Mouse (Mus musculus): ENCODE measurements around the gene Nnmt. TPM values are rescaled to one million over a fixed set of nuclear protein-coding genes. Genes with fewer than 3 reads are reported as not detected.

The Nnmt gene
- polyA plus RNA-seq, 1 experiment: 55.6 TPM

DNA sequence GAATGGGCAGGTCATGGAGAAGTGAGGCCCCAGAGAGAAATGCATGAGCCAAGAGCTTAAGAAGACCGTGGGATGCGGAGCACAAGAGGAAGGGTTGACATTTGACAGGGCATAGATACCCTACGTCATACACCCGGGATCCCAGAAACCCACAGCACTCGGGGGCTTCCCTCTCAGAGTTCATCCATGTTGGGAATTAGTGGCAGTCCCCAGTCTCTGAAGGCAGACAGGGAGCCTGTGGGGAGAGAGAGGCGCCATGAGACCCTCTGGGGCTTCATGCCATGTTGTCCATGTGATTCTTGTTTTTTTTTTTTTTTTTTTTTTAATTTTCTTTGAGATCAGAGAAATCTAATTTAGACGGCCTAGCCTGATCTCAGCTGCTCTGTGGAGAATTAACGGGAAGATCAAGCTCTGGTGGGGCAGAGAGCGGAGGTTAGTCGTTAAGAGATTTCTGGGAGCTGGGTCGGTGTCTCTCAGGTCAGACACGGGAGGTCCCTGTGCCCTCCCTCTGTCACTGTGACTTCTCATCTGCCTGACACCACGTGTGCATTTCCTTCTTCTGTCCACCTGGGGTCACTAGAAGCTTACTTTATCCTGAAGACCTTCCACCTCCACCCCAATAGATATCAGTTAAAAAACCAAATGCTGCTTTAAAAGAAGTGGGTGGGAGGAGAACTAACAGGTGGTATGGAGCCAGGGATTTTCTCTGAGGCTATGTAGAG is 40.1 kb upstream of the Nnmt start:
- Histone ChIP-seq H3K4me3 (ENCODE audit: insufficient read depth, low read depth, low read length) (no peak overlapping the region), H3K4me1 (ENCODE audit: control insufficient read depth, insufficient read depth, insufficient read length, low read length) (peaks cover 12% of the 10 kb centered on the region), H3K27ac (replicated peaks; ENCODE audit: low read depth, low read length) (no peak overlapping the region)

DNA sequence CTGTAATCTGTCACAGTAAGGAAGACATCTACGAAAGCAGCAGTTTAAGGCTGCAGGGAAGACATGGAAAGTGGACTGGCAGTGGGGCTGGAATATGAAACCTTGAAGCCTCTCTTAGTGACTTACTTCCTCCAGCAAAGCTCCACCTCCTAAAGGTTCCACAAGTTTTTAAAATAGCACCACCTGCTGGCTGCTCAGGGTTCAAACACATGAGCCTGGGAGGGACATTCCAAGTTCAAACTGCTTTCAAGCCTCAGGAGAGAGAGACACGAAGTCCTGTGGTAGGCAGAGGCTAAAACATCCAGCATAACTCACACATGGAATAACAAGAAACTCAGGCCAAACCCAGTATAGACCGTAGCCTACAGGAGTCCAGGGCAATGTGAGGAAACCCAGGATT is 39.4 kb upstream of the Nnmt start:
- Histone ChIP-seq H3K27ac (replicated peaks; ENCODE audit: low read depth, low read length) (no peak overlapping the region), H3K4me3 (ENCODE audit: insufficient read depth, low read depth, low read length) (no peak overlapping the region), H3K4me1 (ENCODE audit: control insufficient read depth, insufficient read depth, insufficient read length, low read length) (peaks cover 11% of the 10 kb centered on the region)

DNA sequence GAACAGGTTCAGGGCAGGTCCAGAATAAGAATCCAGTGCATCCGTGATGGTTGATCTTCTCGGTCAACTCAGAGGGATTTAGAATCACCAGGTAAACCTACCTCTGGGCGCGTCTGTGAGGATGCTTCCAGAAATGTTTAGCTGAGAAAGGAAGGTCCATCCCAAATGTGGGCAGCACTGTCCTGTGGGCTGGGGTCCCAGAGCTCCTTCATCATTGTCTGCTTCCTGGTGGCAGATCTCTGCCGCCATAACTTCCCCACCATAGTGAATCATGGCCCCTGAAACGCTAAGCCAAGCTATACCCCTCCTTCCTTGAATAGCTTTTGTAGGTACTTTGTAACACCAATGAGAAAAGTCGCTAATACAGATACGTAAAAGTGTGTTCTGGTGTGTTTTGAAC is 36.7 kb upstream of the Nnmt start:
- H3K4me3 ChIP-seq (ENCODE audit: insufficient read depth, low read depth, low read length): no peak overlapping the region

DNA sequence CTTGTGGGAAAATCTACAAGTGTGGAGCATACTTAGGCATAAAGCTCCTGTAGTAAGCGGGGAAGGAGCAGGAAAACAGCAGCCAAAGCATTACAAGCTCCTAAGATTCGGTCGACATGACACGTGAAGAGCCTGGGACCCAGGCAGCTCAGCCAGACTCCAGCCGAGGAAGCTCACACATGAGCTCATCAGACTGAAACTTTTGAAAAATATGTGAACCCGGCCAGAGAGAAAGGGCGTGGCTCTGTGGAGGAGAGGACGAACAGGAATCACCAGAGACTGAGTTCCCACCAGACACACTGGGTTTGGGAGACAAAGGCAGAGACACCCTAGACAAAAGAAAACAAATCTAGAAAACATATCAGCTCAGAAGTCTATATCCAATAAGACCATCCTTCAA is 35.9 kb upstream of the Nnmt start:
- H3K27ac ChIP-seq (replicated peaks; ENCODE audit: low read depth, low read length): no peak overlapping the region
- no peak overlapping the region for H3K4me3 ChIP-seq (ENCODE audit: insufficient read depth, low read depth, low read length)
- H3K4me1 ChIP-seq (ENCODE audit: control insufficient read depth, insufficient read depth, insufficient read length, low read length): 0 out of 2 replicates have a peak, but pooled peaks cover 2% of the 10 kb centered on the region

More for the DNA sequence above, 36.7 kb upstream of the Nnmt start:
- no peak overlapping the region for H3K27ac ChIP-seq (replicated peaks; ENCODE audit: low read depth, low read length)
- 0 out of 2 replicates have a peak, but pooled peaks cover 2% of the 10 kb centered on the region for H3K4me1 ChIP-seq (ENCODE audit: control insufficient read depth, insufficient read depth, insufficient read length, low read length)

DNA sequence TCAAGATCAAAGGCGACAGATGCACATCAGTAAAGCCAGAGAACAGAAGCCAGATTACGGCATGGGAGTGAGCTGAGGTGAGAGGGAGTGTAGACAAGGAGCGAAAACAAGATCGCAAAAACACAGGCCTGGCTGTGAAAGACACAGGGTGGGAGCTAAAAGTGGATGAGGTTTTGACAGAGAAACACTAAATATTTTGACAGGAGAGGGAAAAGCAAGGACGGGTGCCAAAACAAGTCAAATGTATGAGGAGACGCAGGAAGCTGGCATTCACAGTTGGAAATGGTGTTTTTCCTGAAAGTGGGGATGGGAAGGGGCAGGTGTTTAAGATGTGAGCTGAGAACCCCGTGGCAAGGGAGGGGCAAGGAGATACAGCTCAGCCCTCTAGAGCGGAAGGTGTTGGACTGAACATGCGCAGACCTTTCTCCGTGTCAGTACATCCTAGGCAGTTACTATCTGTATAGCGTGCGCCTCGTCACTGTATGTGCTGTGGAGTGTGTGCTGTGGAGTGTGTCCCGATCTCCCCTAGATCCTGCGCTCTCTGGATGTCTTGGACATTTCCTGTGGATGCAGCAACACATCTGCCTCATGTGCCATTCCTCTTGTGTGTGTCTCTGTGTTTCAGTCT is 33.3 kb upstream of the Nnmt start:
- Histone ChIP-seq H3K27ac (replicated peaks; ENCODE audit: low read depth, low read length) (no peak overlapping the region), H3K4me3 (ENCODE audit: insufficient read depth, low read depth, low read length) (no peak overlapping the region), H3K4me1 (ENCODE audit: control insufficient read depth, insufficient read depth, insufficient read length, low read length) (0 out of 2 replicates have a peak, but pooled peaks cover 2% of the 10 kb centered on the region)

DNA sequence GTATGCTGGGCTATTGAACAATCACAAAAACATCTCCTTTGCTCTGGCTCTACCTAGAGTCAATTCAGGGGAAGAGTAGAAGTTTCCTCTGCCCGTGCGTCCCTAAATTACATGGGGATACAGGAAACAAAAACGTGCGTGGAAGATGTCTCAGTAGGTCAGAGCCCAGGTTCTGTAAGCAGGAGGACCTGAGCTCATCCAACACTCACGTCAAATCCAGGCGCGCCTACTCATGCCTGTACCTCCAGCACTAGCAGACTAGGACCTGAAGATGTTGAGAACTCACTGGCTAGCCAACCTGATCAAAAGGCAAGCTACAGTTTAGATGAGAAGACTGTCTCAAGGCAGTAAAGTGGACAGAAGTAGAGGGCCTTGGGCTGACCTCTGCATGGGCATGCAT is 32.2 kb upstream of the Nnmt start:
- 0 out of 2 replicates have a peak, but pooled peaks cover 2% of the 10 kb centered on the region for H3K4me1 ChIP-seq (ENCODE audit: control insufficient read depth, insufficient read depth, insufficient read length, low read length)
- H3K4me3 ChIP-seq (ENCODE audit: insufficient read depth, low read depth, low read length): no peak overlapping the region
- H3K27ac ChIP-seq (replicated peaks; ENCODE audit: low read depth, low read length): no peak overlapping the region

DNA sequence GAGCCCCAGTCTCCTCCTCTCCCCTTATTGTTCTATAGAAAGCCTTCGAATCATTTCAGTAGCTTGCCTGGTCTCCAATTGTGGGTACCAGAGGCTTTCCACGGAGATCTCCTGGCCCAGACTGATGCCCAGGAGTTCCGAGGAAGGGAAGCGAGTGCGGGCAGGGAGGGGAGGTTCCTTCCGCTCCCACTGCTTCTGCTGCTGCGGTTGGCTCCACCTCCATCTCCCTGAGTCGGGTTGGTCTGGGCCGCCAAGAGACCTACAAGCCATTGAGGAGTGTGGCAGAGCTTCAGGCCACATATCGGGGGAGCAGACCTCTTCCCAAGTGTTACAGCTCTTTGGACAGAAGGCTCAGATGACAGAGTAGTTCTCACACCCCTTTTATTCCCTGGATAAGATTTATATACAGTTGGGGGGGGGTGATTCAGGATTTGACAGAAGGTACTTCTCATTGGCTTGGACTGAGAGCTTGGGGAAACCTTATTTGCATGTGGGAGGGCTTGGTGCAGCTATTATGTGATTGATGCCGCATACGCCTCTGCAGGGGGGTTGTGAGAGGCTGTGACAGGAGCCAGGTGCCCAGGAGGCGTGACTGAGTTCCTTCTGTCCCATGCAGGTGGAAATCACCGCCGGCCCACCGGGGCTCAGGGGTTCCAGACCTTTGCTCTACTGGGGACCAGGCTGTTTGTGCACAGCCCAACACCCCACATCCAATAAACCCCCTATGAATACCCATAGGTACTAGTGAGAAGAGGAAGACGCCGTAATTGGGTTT is 30.8 kb upstream of the Nnmt start:
- H3K27ac ChIP-seq (replicated peaks; ENCODE audit: low read depth, low read length): no peak overlapping the region
- no peak overlapping the region for H3K4me3 ChIP-seq (ENCODE audit: insufficient read depth, low read depth, low read length)
- H3K4me1 ChIP-seq (ENCODE audit: control insufficient read depth, insufficient read depth, insufficient read length, low read length): 0 out of 2 replicates have a peak, but pooled peaks cover 2% of the 10 kb centered on the region

DNA sequence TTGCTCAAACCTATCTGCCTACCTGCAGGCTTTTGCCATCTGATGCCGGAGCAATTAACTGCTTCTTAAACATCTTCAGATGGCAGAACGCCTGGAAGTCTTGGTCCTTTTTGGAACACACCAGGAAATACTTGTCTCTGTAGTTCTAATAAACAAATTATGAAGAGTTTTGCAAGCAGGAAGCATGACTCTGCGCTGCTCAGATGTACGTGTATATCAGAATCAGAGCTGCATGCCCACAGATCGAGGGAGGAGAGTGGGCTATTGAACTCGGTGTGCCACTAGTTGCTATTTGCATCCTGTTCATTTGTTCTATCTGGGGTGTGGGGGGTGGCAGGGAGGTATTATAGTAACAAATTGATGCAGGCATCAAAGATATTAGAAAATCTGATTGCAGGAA is 28.2 kb upstream of the Nnmt start:
- Histone ChIP-seq H3K27ac (replicated peaks; ENCODE audit: low read depth, low read length) (no peak overlapping the region), H3K4me1 (ENCODE audit: control insufficient read depth, insufficient read depth, insufficient read length, low read length) (no peaks in the 10 kb centered on the region), H3K4me3 (ENCODE audit: insufficient read depth, low read depth, low read length) (no peak overlapping the region)

DNA sequence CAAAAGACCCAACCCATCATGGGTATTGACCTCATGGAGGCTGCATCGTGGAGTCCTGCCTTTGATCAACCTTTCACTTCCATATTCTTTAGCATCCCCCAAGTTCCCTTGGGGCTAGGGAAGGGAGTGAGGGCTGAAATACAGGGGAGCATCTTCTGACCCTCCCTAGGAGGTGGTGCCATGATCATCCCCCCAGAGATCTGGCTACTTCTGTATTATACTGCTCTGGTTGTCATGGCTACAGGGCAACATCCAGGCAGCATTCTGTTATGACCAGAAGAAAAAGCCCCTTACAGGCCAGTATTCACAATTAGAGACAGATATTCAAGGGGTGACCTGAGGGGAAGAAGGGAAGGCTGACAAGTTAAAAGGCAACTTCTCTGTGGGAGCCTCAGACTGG is 14.3 kb upstream of the Nnmt start:
- Histone ChIP-seq H3K4me1 (ENCODE audit: control insufficient read depth, insufficient read depth, insufficient read length, low read length) (no peaks in the 10 kb centered on the region; the same call in 1 of the 2 replicates), H3K27ac (replicated peaks; ENCODE audit: low read depth, low read length) (no peak overlapping the region), H3K4me3 (ENCODE audit: insufficient read depth, low read depth, low read length) (no peak overlapping the region)

DNA sequence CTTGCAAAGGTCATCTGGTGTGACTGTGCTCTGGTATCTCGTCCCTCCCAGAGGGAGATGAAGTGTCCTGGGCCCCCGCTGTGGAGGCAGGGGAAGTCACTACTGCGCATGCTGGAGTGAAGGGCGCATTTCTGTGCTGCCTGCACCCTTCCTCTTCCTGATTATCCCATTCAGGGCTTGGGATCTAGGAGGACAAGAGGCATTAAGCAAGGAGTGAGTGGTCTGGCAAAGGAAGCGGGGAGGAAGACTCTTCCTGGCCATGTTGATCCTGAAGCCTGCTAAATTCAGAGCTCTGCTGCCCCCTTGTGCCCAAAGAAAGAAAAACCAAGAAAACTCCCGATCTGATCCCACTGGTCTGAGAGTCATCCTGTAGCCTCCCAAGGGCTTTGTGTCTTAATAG is 13.6 kb upstream of the Nnmt start:
- Histone ChIP-seq H3K4me1 (ENCODE audit: control insufficient read depth, insufficient read depth, insufficient read length, low read length) (no peaks in the 10 kb centered on the region; the same call in 1 of the 2 replicates), H3K4me3 (ENCODE audit: insufficient read depth, low read depth, low read length) (peak overlapping the region; percentile 27), H3K27ac (replicated peaks; ENCODE audit: low read depth, low read length) (peak overlapping the region; percentile 85)

DNA sequence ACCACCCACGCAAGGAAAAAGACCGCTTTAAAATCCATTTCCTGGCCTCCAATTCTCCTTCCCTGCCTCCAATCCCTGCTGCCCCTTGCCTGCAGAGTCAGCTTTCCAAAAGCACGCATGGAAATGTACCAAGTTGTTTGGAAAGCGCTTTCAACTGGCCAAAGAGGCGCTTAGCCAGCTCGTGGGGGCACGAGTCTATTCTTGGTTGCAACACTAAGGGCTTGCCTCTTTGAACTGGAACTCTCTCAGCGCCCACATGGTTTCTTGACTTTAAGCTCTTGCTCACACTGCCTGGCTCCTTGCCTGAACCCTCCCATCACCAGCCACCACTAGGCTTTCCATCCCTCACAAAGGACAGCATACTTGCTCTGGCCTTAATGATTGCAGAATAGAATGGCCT is 13.2 kb upstream of the Nnmt start:
- no peak overlapping the region; the same call in 1 of the 2 replicates for H3K4me3 ChIP-seq (ENCODE audit: insufficient read depth, low read depth, low read length)
- peak overlapping the region; percentile 85 for H3K27ac ChIP-seq (replicated peaks; ENCODE audit: low read depth, low read length)
- no peaks in the 10 kb centered on the region; the same call in 1 of the 2 replicates for H3K4me1 ChIP-seq (ENCODE audit: control insufficient read depth, insufficient read depth, insufficient read length, low read length)

DNA sequence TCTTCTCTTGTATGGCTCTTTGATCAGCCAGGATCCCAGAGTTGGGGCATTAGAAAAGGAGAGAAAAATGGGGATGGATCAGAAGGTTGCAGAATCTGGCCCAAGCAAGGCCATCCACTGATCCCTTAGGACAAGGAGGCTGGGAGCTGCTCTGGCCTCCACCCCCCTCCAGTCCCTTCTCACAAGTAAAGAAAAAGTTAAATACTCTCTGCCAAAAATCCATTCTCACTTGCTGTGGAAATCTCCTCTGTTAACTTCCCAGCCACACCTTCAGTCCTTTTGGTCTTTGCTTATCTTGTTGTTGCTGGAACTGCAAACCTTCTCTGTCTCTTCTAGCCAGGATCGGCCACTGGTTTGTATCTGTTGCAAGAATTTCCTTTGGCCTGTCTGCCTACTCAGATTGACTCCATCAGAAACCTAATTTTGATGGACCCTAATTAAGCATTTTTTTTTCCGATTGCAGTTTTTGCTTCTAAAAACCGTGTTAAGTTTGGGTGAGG is 12.6 kb upstream of the Nnmt start:
- Histone ChIP-seq H3K4me1 (ENCODE audit: control insufficient read depth, insufficient read depth, insufficient read length, low read length) (no peaks in the 10 kb centered on the region; the same call in 1 of the 2 replicates), H3K27ac (replicated peaks; ENCODE audit: low read depth, low read length) (peak overlapping the region; percentile 23; the same call in 1 of the 2 replicates), H3K4me3 (ENCODE audit: insufficient read depth, low read depth, low read length) (no peak overlapping the region)

DNA sequence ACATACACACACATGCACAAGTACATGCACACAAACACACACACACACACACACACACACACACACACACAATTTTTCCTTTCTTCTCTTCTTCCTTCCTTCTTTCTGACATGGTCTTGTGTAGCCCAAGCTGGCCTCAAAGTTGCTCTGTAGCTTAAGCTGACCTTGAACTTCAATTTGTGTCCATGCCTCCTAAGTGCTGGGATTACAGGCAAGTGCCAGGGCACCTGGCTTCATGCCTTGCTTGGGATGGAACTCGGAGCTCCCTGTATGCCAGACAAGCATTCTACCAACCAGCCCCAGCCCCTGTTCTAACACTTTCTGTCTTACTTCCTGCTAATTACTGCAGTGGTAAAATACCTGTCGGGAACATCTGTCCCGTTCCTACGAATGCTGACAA is 8.3 kb upstream of the Nnmt start:
- no peak overlapping the region for H3K4me3 ChIP-seq (ENCODE audit: insufficient read depth, low read depth, low read length)
- H3K27ac ChIP-seq (replicated peaks; ENCODE audit: low read depth, low read length): no peak overlapping the region
- H3K4me1 ChIP-seq (ENCODE audit: control insufficient read depth, insufficient read depth, insufficient read length, low read length): no peaks in the 10 kb centered on the region; the same call in 1 of the 2 replicates

DNA sequence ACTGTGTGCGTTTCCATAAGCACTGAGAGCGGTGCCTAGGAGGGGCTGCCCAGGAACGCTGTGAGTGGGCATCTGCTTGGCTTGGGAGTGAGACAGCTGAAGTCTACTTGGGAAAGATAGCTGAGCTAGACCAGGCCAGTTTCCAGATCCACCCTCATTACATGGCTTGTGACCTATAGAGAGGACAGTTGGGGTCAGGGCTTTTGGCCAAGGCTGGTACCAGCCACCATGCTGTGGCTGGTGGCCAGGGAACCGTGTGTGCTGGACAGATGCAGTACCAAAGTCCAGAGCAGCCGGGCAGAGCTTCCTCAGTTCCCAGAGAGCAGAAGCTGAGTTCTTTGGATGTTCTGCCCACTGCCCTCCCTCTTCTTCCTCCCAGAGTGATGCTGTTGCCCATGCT is 7.6 kb upstream of the Nnmt start:
- H3K4me3 ChIP-seq (ENCODE audit: insufficient read depth, low read depth, low read length): no peak overlapping the region
- H3K27ac ChIP-seq (replicated peaks; ENCODE audit: low read depth, low read length): peak overlapping the region; percentile 47; the same call in 1 of the 2 replicates
- no peaks in the 10 kb centered on the region; the same call in 1 of the 2 replicates for H3K4me1 ChIP-seq (ENCODE audit: control insufficient read depth, insufficient read depth, insufficient read length, low read length)

DNA sequence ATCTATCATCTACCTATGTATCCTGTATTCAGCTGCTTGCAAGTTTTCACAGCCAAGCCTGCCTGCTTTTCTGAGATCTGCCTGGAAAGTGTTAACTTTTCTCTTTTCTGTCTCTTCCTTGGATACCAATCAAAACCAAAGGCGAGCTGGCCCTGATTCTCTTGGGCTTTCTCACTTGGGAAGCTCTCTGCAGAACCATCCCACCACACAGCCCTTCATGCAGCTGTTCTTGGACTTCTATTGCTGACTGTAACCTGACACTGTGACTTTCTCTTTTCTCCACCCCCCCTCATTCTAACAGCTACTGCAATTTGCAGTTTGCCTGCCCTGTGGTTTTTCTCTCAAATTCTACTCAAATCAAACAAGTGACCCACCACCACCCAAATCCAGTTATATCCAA is 6.1 kb upstream of the Nnmt start:
- H3K4me1 ChIP-seq (ENCODE audit: control insufficient read depth, insufficient read depth, insufficient read length, low read length): peaks cover 2% of the 10 kb centered on the region; the same call in 1 of the 2 replicates
- no peak overlapping the region for H3K4me3 ChIP-seq (ENCODE audit: insufficient read depth, low read depth, low read length)
- H3K27ac ChIP-seq (replicated peaks; ENCODE audit: low read depth, low read length): no peak overlapping the region
